Mouse (Mus musculus) Patski (cell line): ENCODE measurements at regions not wholly inside any gene's neighbourhood (a gene's known extent, or its start where the extent isn't known, plus 50 kb on each side); places are given as distances from the start of the nearest gene placed in this dataset.

Experiments used
- ATAC-seq: fragments of 100-300 bp; one replicate; pipeline ENCODE4 v1.8.0; 2021
- CTCF ChIA-PET: fragments of 350-600 bp; sonication (Branson Sonifier 250); formaldehyde crosslinking; loops from one replicate; lab custom pipeline; 2022; ENCODE audit warnings: inconsistent platforms; lab: Charles Lee
- POLR2A ChIA-PET: fragments of 350-600 bp; sonication (Branson Sonifier 250); formaldehyde crosslinking; loops from one replicate; lab custom pipeline; 2022; ENCODE audit warnings: antibody characterized with exemption, inconsistent platforms; lab: Charles Lee
- DNase-seq: peaks from one replicate; pipeline ENCODE4 v3.0.0-alpha.2; 2011; ENCODE audit warnings: low read depth, low spot score
- H3K27me3 ChIP-seq: fragments of 371-371 bp; one replicate; pipeline ENCODE4 v1.5.1; 2021
- CTCF ChIP-seq: fragments of 100-300 bp; IDR thresholded peaks from one replicate; pipeline ENCODE4 v1.5.1; 2021
- in situ Hi-C: fragments of 300-500 bp; cut with MboI; formaldehyde crosslinking; loops from 3 replicates; pipeline ENCODE4 v1.11.1; 2018; ENCODE audit warnings: low pct_unique_long_range_greater_than_20kb, mixed read lengths

- TF ChIP-seq CTCF: no peak
- in situ Hi-C loops: no loop called here
- DNase-seq (no peak), ATAC-seq (no peak)
- ChIA-PET POLR2A (no interaction called here), CTCF (interaction anchor here (0.8 kb wide), 1 partner anchor 88 kb away, joined by 3 read pairs; no protein-coding TSS in a partner anchor)
- no peaks in the 10 kb centered on the region for H3K27me3 ChIP-seq
These were observed 248.3 kb downstream of the Emp1 start for GRCm38 (mm10) chr6:135610504-135611096.

GRCm38 (mm10) chr6:135627928-135628327 is 265.6 kb downstream of the Emp1 start:
- no peak for TF ChIP-seq CTCF
- no peak for ATAC-seq
- CTCF ChIA-PET: no interaction called here
- in situ Hi-C loops: no loop called here
- DNase-seq: no peak
- POLR2A ChIA-PET: no interaction called here
- H3K27me3 ChIP-seq: no peaks in the 10 kb centered on the region

- no peaks in the 10 kb centered on the region for H3K27me3 ChIP-seq
- TF ChIP-seq CTCF: no peak
- CTCF ChIA-PET: no interaction called here
- no peak for DNase-seq
- POLR2A ChIA-PET: no interaction called here
- ATAC-seq: no peak
- in situ Hi-C loops: no loop called here
These were observed 266.9 kb downstream of the Emp1 start for GRCm38 (mm10) chr6:135629236-135629635.

DNA sequence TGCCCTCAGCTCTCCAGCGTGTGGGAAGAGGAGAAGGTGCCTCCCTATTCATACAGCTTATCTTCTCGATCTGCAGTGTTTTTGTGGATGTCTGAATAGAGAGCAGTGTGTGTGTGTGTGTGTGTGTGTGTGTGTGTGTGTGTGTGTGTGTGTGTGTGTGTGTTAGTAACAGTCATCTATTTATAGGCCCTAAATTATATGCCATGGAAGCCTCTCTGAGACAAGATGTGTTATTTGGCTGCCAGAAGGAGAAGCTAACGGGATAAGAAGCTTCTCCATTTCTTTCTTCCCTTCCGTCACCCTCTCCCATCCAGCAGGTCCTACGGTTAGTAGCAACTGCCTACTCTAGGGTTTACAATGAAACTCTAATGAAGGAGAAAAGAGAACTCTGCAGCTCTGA is 270.3 kb downstream of the Emp1 start:
- CTCF ChIA-PET: interaction anchor here (0.7 kb wide), 1 partner anchor 50 kb away, joined by 3 read pairs; no protein-coding TSS in a partner anchor
- DNase-seq (no peak), ATAC-seq (no peak)
- POLR2A ChIA-PET: interaction anchor here (0.6 kb wide), 1 partner anchor 23 kb away, joined by 3 read pairs; no protein-coding TSS in a partner anchor
- in situ Hi-C loops: no loop called here
- H3K27me3 ChIP-seq: no peaks in the 10 kb centered on the region
- no peak for TF ChIP-seq CTCF

GRCm38 (mm10) chr6:135636648-135637047 is 274.3 kb downstream of the Emp1 start:
- in situ Hi-C loops: no loop called here
- POLR2A ChIA-PET: no interaction called here
- no peak for TF ChIP-seq CTCF

DNA sequence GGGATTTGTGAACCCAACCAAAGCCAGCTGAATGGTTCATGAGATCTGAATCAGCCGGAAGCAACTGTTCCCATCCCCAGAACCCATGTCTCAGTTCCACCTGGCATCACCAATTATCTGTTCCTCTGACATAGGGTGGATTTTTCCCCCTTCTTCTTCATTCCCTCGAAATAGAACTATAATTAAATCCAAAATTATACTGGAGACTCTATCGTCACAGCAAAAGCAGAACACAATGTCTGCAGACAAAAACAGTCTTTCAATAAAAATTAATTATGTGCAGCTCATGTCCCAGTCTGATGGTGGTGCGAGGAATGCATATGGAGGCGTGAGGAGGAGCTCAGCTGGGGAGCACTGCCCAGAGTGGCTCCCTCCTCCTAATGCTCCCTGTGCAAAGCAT is 280.4 kb downstream of the Emp1 start:
- no peak for TF ChIP-seq CTCF
- H3K27me3 ChIP-seq: no peaks in the 10 kb centered on the region
- in situ Hi-C loops: loop anchor here (10.0 kb wide), 1 partner anchor 198 kb away; no protein-coding TSS in a partner anchor
- DNase-seq: no peak
- no peak for ATAC-seq
- POLR2A ChIA-PET: no interaction called here
- CTCF ChIA-PET: no interaction called here

More at GRCm38 (mm10) chr6:135636648-135637047, 274.3 kb downstream of the Emp1 start:
- no peaks in the 10 kb centered on the region for H3K27me3 ChIP-seq
- ATAC-seq: no peak
- DNase-seq: no peak
- CTCF ChIA-PET: no interaction called here

DNA sequence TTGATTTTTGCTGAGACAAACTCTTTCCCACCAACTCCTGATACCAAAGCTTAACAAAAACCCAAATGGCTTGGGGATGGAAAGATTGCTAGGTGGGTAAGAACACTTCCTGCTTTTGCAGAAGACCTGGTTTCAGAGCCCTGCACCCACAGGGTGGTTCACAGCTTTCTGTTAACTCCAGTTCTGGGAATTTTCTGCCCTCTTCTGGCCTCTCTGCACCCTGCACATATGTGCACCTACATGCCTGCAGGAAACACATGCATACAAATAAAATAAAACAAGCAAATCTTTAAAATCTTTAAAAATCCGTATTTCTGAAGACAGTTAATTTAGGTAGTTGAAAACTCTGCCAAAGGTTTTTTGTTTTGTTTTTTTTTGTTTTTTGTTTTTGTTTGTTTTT is 283.8 kb downstream of the Emp1 start:
- TF ChIP-seq CTCF: peak; percentile 53
- no peak for DNase-seq
- no peak for ATAC-seq
- ChIA-PET CTCF (no interaction called here), POLR2A (no interaction called here)
- H3K27me3 ChIP-seq: no peaks in the 10 kb centered on the region
- in situ Hi-C loops: loop anchor here (10.0 kb wide), 1 partner anchor 201 kb away; no protein-coding TSS in a partner anchor

GRCm38 (mm10) chr6:135653002-135653401 is 290.7 kb downstream of the Emp1 start:
- in situ Hi-C loops: no loop called here
- H3K27me3 ChIP-seq: no peaks in the 10 kb centered on the region
- no peak for TF ChIP-seq CTCF
- DNase-seq: no peak
- POLR2A ChIA-PET: interaction anchor here (0.6 kb wide), 1 partner anchor 38 kb away, joined by 4 read pairs; no protein-coding TSS in a partner anchor
- no peak for ATAC-seq
- CTCF ChIA-PET: no interaction called here

GRCm38 (mm10) chr6:135662386-135662785 is 300.0 kb downstream of the Emp1 start:
- H3K27me3 ChIP-seq: no peaks in the 10 kb centered on the region
- TF ChIP-seq CTCF: no peak
- ATAC-seq (no peak), DNase-seq (no peak)
- CTCF ChIA-PET: no interaction called here
- in situ Hi-C loops: no loop called here
- POLR2A ChIA-PET: no interaction called here

GRCm38 (mm10) chr6:135662801-135663537 is 300.6 kb downstream of the Emp1 start:
- in situ Hi-C loops: no loop called here
- CTCF ChIA-PET: no interaction called here
- no peak for TF ChIP-seq CTCF
- POLR2A ChIA-PET: no interaction called here
- no peaks in the 10 kb centered on the region for H3K27me3 ChIP-seq
- DNase-seq (no peak), ATAC-seq (no peak)
